Mouse (Mus musculus): ENCODE data around the gene Doc2a.

- TF ChIP-seq CTCF (IDR thresholded peaks at IDR 0.05; ENCODE audit: low read depth) (no peak), EP300 (optimal IDR thresholded peaks at IDR 0.05) (no peak)
These were observed 21.3 kb upstream of the Doc2a start for GRCm38 (mm10) chr7:126825952-126826351.
